Mouse (Mus musculus) MEL (cell line): ENCODE measurements around the gene Cd52. TPM values are rescaled to one million over a fixed set of nuclear protein-coding genes. Genes with fewer than 3 reads are reported as not detected.

Source experiments
- DNase-seq: peaks from one replicate; pipeline ENCODE4 v3.0.0; 2011; ENCODE audit warnings: low read depth, low spot score
- H3K27ac ChIP-seq: 2 replicates; pipeline ENCODE4 v1.5.1; 2012; ENCODE audit warnings: low read depth, mild to moderate bottlenecking, control low read depth, low read length, moderate library complexity; ENCODE audit not compliant: control insufficient read depth
- H3K27me3 ChIP-seq, 2 experiments: fragments of 150-350 bp in 1 of 2; sonication (generic) in 1 of 2; 2 replicates each; pipeline ENCODE4 v1.6.1; 2012; ENCODE audit warnings: low read length in 2 of 2, mild to moderate bottlenecking in 2 of 2, improper control_type of control experiment in 1 of 2, moderate library complexity in 1 of 2; ENCODE audit not compliant: insufficient read depth in 2 of 2, control insufficient read depth in 1 of 2
- H3K36me3 ChIP-seq, 2 experiments: 2 replicates each; pipeline ENCODE4 v1.6.1; 2012 to 2014; ENCODE audit warnings: low read length in 2 of 2, improper control_type of control experiment in 1 of 2, inconsistent platforms in 1 of 2, mild to moderate bottlenecking in 1 of 2; ENCODE audit not compliant: insufficient read depth in 2 of 2, control insufficient read depth in 1 of 2
- H3K4me1 ChIP-seq, 2 experiments: fragments of 150-350 bp in 1 of 2; sonication (generic) in 1 of 2; 2 replicates each; pipeline ENCODE4 v1.6.1; 2012; ENCODE audit warnings: low read length in 2 of 2, improper control_type of control experiment in 1 of 2, mild to moderate bottlenecking in 1 of 2; ENCODE audit not compliant: insufficient read depth in 2 of 2, control insufficient read depth in 1 of 2
- H3K4me3 ChIP-seq, 2 experiments: fragments of 150-350 bp in 1 of 2; sonication (generic) in 1 of 2; 2 replicates each; pipeline ENCODE4 v1.5.1; 2012; ENCODE audit warnings: low read depth in 2 of 2, low read length in 2 of 2, mild to moderate bottlenecking in 2 of 2, moderate library complexity in 2 of 2, control low read depth in 1 of 2, improper control_type of control experiment in 1 of 2; ENCODE audit not compliant: control insufficient read depth in 1 of 2, insufficient read depth in 1 of 2
- H3K79me2 ChIP-seq: 2 replicates; pipeline ENCODE4 v1.6.1; 2012; ENCODE audit warnings: mild to moderate bottlenecking, low read length, moderate library complexity; ENCODE audit not compliant: control insufficient read depth, poor library complexity, insufficient read depth
- H3K9ac ChIP-seq: 2 replicates; pipeline ENCODE4 v1.6.1; 2012; ENCODE audit warnings: low read depth, mild to moderate bottlenecking, control low read depth, low read length, moderate library complexity; ENCODE audit not compliant: control insufficient read depth, poor library complexity, severe bottlenecking
- H3K9me3 ChIP-seq: fragments of 150-350 bp; sonication (generic); replicated peaks from 2 replicates; pipeline ENCODE4 v1.6.1; 2012; ENCODE audit warnings: mild to moderate bottlenecking, low read length, improper control_type of control experiment, moderate library complexity; ENCODE audit not compliant: insufficient read depth
- BHLHE40 ChIP-seq: IDR thresholded peaks from 2 replicates; pipeline ENCODE4 v1.6.1; 2012; ENCODE audit warnings: low read depth, mild to moderate bottlenecking, inconsistent platforms, low read length, improper control_type of control experiment, borderline replicate concordance
- CHD2 ChIP-seq: IDR thresholded peaks from 2 replicates; pipeline ENCODE4 v1.6.1; 2011; ENCODE audit warnings: low read length, improper control_type of control experiment
- CTCF ChIP-seq, 3 experiments: IDR thresholded peaks in 2 of 3; conservative IDR thresholded peaks in 1 of 3; 2 replicates each; pipeline ENCODE4 v1.5.1; 2011 to 2012; ENCODE audit warnings: low read length in 3 of 3, low read depth in 2 of 3, mild to moderate bottlenecking in 2 of 3, improper control_type of control experiment in 1 of 3, inconsistent platforms in 1 of 3, mixed read lengths in 1 of 3, moderate library complexity in 1 of 3; ENCODE audit not compliant: control insufficient read depth in 1 of 3, insufficient read depth in 1 of 3, poor library complexity in 1 of 3, severe bottlenecking in 1 of 3
- EP300 ChIP-seq, 2 experiments: IDR thresholded peaks; 2 replicates each; pipeline ENCODE4 v1.6.1; 2011; ENCODE audit warnings: improper control_type of control experiment in 2 of 2, low read length in 2 of 2, low read depth in 1 of 2, mild to moderate bottlenecking in 1 of 2
- ETS1 ChIP-seq: IDR thresholded peaks from 2 replicates; pipeline ENCODE4 v1.6.1; 2012; ENCODE audit warnings: low read depth, mild to moderate bottlenecking, inconsistent platforms, low read length, improper control_type of control experiment, moderate library complexity
- GABPA ChIP-seq: IDR thresholded peaks from 2 replicates; pipeline ENCODE4 v1.6.1; 2012; ENCODE audit warnings: low read depth, mild to moderate bottlenecking, inconsistent platforms, low read length, improper control_type of control experiment, moderate library complexity
- HCFC1 ChIP-seq: IDR thresholded peaks from 2 replicates; pipeline ENCODE4 v1.6.1; 2012; ENCODE audit warnings: low read depth, mild to moderate bottlenecking, inconsistent platforms, low read length, improper control_type of control experiment, moderate library complexity
- MAFK ChIP-seq: IDR thresholded peaks from 2 replicates; pipeline ENCODE4 v1.6.1; 2011; ENCODE audit warnings: low read depth, mild to moderate bottlenecking, low read length, improper control_type of control experiment, borderline replicate concordance
- MAX ChIP-seq: IDR thresholded peaks from 2 replicates; pipeline ENCODE4 v1.6.1; 2011; ENCODE audit warnings: low read length, improper control_type of control experiment
- MAZ ChIP-seq: IDR thresholded peaks from 2 replicates; pipeline ENCODE4 v1.6.1; 2012; ENCODE audit warnings: low read depth, mild to moderate bottlenecking, inconsistent platforms, low read length, improper control_type of control experiment
- NRF1 ChIP-seq: IDR thresholded peaks from 2 replicates; pipeline ENCODE4 v1.6.1; 2014; ENCODE audit warnings: low read depth, mild to moderate bottlenecking, inconsistent platforms, low read length, improper control_type of control experiment, moderate library complexity; ENCODE audit not compliant: poor library complexity, insufficient read depth, severe bottlenecking
- POLR2A ChIP-seq, 2 experiments: IDR thresholded peaks; 2 replicates each; pipeline ENCODE4 v1.6.1; 2011 to 2012; ENCODE audit warnings: low read length in 2 of 2, mild to moderate bottlenecking in 2 of 2, control low read depth in 1 of 2, improper control_type of control experiment in 1 of 2, low read depth in 1 of 2, moderate library complexity in 1 of 2; ENCODE audit not compliant: control insufficient read depth in 1 of 2, insufficient read depth in 1 of 2, poor library complexity in 1 of 2
- POLR2AphosphoS2 ChIP-seq: IDR thresholded peaks from 2 replicates; pipeline ENCODE4 v1.6.1; 2011; ENCODE audit warnings: low read length, improper control_type of control experiment
- POLR2AphosphoS5 ChIP-seq: IDR thresholded peaks from 2 replicates; pipeline ENCODE4 v1.6.1; 2012; ENCODE audit warnings: low read depth, borderline replicate concordance, mild to moderate bottlenecking, inconsistent platforms, low read length, moderate library complexity, mixed read lengths
- RCOR1 ChIP-seq: IDR thresholded peaks from 2 replicates; pipeline ENCODE4 v1.6.1; 2012; ENCODE audit warnings: low read depth, mild to moderate bottlenecking, inconsistent platforms, low read length, improper control_type of control experiment
- SMC3 ChIP-seq: IDR thresholded peaks from 2 replicates; pipeline ENCODE4 v1.6.1; 2011; ENCODE audit warnings: low read depth, low read length, improper control_type of control experiment
- TBP ChIP-seq: IDR thresholded peaks from 2 replicates; pipeline ENCODE4 v1.8.0; 2011; ENCODE audit warnings: low read depth, low read length, improper control_type of control experiment
- TCF12 ChIP-seq: IDR thresholded peaks from 2 replicates; pipeline ENCODE4 v1.6.1; 2014; ENCODE audit warnings: low read depth, mild to moderate bottlenecking, inconsistent platforms, low read length, improper control_type of control experiment, moderate library complexity
- USF1 ChIP-seq: IDR thresholded peaks from 2 replicates; pipeline ENCODE4 v1.6.1; 2014; ENCODE audit warnings: low read depth, mild to moderate bottlenecking, inconsistent platforms, low read length, improper control_type of control experiment, moderate library complexity
- USF2 ChIP-seq, 2 experiments: IDR thresholded peaks; 2 replicates each; pipeline ENCODE4 v1.6.1; 2011 to 2012; ENCODE audit warnings: improper control_type of control experiment in 2 of 2, low read length in 2 of 2, borderline replicate concordance in 1 of 2, inconsistent platforms in 1 of 2, low read depth in 1 of 2, mild to moderate bottlenecking in 1 of 2; ENCODE audit not compliant: insufficient read depth in 1 of 2
- ZC3H11A ChIP-seq: IDR thresholded peaks from 2 replicates; pipeline ENCODE4 v1.6.1; 2012; ENCODE audit warnings: low read depth, mild to moderate bottlenecking, inconsistent platforms, low read length, improper control_type of control experiment
- ZKSCAN1 ChIP-seq: IDR thresholded peaks from 2 replicates; pipeline ENCODE4 v1.6.1; 2012; ENCODE audit warnings: low read depth, mild to moderate bottlenecking, inconsistent platforms, low read length, improper control_type of control experiment, moderate library complexity
- polyA plus RNA-seq, 2 experiments: library from polyadenylated mRNA; stranded (reverse) in 1 of 2; unstranded in 1 of 2; fragments of >175 nt in 1 of 2; fragments of >200 nt in 1 of 2; gene quantifications; 2 replicates each; pipeline versions ENCODE4 v1.2.1 to v1.2.4; 2012; ENCODE audit warnings: low replicate concordance in 2 of 2, low read depth in 1 of 2; ENCODE audit not compliant: insufficient read length in 2 of 2, insufficient read depth in 1 of 2, missing spikeins in 1 of 2
- total RNA-seq: library from RNA; depleted of rRNA; stranded (reverse); fragments of 300-350 nt; gene quantifications from 2 replicates; pipeline ENCODE4 v1.2.3, GENCODE M21; 2012

Cd52 gene
- total and polyA plus RNA-seq, 3 experiments = 0.86 to 1.3 TPM; not detected in 1

- no peaks in the 10 kb centered on the region for H3K36me3 ChIP-seq
- no peak overlapping the region for H3K4me3 ChIP-seq
- H3K9me3 ChIP-seq = no peaks in the 10 kb centered on the region
- no peak for DNase-seq
- TF ChIP-seq MAZ = no peak
- no peak for TF ChIP-seq TBP
- no peak for TF ChIP-seq USF2 (IDR thresholded peaks at IDR 0.05; ENCODE audit: borderline replicate concordance in 1 of 2, insufficient read depth in 1 of 2, low read depth in 1 of 2, low read length in 2 of 2)
- TF ChIP-seq EP300 (IDR thresholded peaks at IDR 0.05; ENCODE audit: low read depth in 1 of 2, low read length in 2 of 2) = no peak
- no peak for TF ChIP-seq SMC3
- no peak for TF ChIP-seq POLR2AphosphoS2
- TF ChIP-seq GABPA = no peak
- no peak for TF ChIP-seq ZC3H11A
- no peak for TF ChIP-seq POLR2A (IDR thresholded peaks at IDR 0.05; ENCODE audit: control insufficient read depth in 1 of 2, insufficient read depth in 1 of 2, low read depth in 1 of 2, low read length in 2 of 2, poor library complexity in 1 of 2)
- TF ChIP-seq HCFC1 = no peak
- H3K27ac ChIP-seq = no peak overlapping the region
- H3K79me2 ChIP-seq = no peaks in the 10 kb centered on the region
- no peaks in the 10 kb centered on the region; a peak in 1 of 4 replicates for H3K27me3 ChIP-seq
- peaks cover 0 to 7% of the 10 kb centered on the region in 2 experiments; a peak in 1 of 4 replicates for H3K4me1 ChIP-seq
- H3K9ac ChIP-seq = no peak overlapping the region
Measured at GRCm38 (mm10) chr4:134043041-134043440, 51.8 kb downstream of the Cd52 start.

- no peaks in the 10 kb centered on the region for H3K36me3 ChIP-seq
- no peak overlapping the region for H3K9ac ChIP-seq
- DNase-seq = peak; percentile 81
- H3K27ac ChIP-seq = no peak overlapping the region
- no peaks in the 10 kb centered on the region; a peak in 1 of 4 replicates for H3K27me3 ChIP-seq
- TF ChIP-seq NRF1 (no peak), POLR2AphosphoS5 (no peak), ZKSCAN1 (no peak), BHLHE40 (peak; percentile 43; the same call in 1 of the 2 replicates), MAFK (no peak), TCF12 (no peak), CTCF (IDR thresholded peaks at IDR 0.05 in 2 of 3, conservative IDR thresholded peaks at IDR 0.05 in 1 of 3; ENCODE audit: control insufficient read depth in 1 of 3, insufficient read depth in 1 of 3, low read depth in 2 of 3, low read length in 3 of 3, poor library complexity in 1 of 3, severe bottlenecking in 1 of 3) (no peak), MAX (no peak), USF1 (peak; percentile 35; the same call in 1 of the 2 replicates), RCOR1 (peak; percentile 75), USF2 (IDR thresholded peaks at IDR 0.05; ENCODE audit: borderline replicate concordance in 1 of 2, insufficient read depth in 1 of 2, low read depth in 1 of 2, low read length in 2 of 2) (no peak), POLR2AphosphoS2 (no peak), ETS1 (peak; percentile 63), CHD2 (no peak), TBP (peak; percentile 92), POLR2A (IDR thresholded peaks at IDR 0.05; ENCODE audit: control insufficient read depth in 1 of 2, insufficient read depth in 1 of 2, low read depth in 1 of 2, low read length in 2 of 2, poor library complexity in 1 of 2) (no peak)
- TF ChIP-seq, all 39 proteins: peak for 5
- Histone ChIP-seq H3K9me3 (no peaks in the 10 kb centered on the region), H3K79me2 (no peaks in the 10 kb centered on the region), H3K4me3 (no peak overlapping the region), H3K4me1 (no peaks in the 10 kb centered on the region)
Measured at GRCm38 (mm10) chr4:134041317-134042123, 53.4 kb downstream of the Cd52 start.
